Mouse (Mus musculus) embryo, embryonic 9.5 days (tissue): ENCODE measurements around the gene Proca1.
"Not testable (repeated sequence)": the region's sequence is repeated elsewhere in the genome, so short reads cannot be mapped to it uniquely, and the experiment has no call there.

ENCODE experiments used
- DNase-seq: peaks from one replicate; pipeline ENCODE4 v3.0.0-alpha.2; 2017; ENCODE audit errors: extremely low spot score

Gene Proca1

DNA sequence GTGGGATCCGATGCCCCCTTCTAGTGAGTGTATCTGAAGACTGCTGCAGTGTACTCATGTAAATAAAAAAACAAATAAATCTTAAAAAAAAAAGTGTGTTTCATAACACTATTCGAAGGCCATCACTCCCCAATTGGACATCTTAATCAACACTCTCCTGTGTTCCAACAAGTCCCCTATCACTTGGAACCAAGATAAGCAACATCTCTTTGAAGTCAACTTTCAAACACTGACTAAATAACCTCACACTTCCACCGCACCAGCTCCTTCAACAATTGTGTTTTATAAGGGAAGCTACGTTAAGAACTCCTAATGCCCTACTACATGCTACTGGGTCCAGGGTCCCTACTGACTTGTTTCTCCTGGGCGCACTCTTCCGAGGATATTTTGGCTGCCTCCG lies 10.7 kb upstream of the Proca1 start:
- DNase-seq: no peak

DNA sequence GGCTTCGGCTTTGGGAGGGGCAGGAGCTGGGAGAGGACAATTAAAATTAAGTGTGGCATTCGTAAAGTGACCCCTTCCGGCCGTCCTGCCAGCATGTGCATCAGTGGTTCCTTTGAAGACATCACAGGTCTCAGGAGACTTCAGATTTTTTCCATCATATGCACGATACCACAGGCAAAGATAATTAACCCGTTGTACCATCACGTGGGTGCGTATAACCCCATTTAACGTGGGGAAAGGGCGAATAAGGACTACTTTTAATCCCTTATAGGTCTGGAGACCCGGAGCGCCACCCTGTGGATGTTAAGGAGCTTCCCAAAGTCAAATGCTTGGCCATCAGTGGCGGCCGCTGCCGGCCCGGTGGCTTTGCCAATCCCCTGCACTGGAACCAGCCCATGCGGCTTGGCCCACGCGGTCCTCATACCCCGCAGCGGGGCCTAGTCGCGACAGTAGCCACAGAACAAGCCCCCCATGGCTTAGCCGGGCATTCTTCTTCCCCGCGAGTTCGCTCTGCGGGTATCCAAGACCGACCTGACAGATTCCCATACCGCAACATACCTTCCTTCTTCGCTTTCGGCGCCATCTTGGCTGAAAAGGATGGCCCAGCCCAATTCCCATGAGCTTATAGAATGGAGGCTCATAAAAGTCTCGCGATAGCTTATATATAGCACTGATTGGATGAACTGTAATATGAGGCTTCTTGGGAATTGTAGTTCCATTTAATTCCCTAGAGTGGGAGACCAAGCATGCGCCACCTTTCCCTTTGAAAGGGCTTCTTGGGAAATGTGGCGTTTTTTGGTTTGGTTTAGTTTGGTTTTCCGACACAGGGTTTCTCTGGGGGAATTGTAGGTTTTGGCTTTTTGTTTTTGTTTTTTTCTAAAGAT lies 10.0 kb upstream of the Proca1 start, which contains the start of gene Rpl23a:
Gene Rpl23a (minus strand): TSS at position 624 of the 884 bp plus-strand sequence.
- peak; percentile 91 for DNase-seq

DNA sequence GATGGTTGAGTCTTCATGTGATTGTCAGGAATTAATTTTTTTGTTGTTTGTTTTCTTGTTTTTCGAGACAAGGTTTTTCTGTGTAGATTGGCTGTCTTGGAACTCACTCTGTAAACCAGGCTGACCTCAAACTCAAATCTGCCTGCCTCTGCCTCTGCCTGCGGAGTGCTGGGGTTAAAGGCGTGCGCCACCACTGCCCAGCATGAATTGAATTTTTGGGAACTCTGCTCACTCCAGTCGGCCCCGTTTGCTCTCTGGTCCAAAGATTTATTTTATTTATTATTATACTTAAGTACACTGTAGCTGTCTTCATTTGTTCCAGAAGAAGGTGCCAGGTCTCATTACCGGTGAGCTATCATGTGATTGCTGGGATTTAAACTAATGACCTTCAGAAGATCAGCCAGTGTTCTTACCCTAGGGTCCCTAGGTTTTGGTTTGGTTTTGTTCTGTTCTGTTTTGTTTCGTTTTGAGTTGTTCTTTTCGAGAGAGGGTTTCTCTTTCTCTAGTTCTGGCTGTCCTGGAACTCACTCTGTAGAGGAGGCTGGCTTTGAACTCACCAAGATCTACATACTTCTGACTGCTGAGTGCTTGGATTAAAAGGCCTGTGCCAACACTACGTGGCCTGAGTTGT lies 9.2 kb upstream of the Proca1 start:
- no peak for DNase-seq

DNA sequence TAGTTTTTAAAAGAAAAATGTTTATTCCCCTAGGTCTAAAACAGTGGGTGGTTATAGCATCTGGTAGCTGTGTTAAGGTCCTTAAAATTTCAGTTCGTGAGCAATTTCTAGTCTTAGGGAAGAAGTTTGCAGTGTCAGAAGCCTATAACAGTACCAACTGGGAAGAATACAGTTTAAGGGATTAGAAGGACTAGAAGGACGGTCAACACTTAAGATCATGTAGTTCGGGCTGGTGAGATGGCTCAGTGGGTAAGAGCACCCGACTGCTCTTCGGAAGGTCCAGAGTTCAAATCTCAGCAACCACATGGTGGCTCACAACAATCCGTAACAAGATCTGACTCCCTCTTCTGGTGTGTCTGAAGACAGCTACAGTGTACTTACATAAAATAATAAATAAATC lies 8.5 kb upstream of the Proca1 start:
- not testable (repeated sequence) for DNase-seq

DNA sequence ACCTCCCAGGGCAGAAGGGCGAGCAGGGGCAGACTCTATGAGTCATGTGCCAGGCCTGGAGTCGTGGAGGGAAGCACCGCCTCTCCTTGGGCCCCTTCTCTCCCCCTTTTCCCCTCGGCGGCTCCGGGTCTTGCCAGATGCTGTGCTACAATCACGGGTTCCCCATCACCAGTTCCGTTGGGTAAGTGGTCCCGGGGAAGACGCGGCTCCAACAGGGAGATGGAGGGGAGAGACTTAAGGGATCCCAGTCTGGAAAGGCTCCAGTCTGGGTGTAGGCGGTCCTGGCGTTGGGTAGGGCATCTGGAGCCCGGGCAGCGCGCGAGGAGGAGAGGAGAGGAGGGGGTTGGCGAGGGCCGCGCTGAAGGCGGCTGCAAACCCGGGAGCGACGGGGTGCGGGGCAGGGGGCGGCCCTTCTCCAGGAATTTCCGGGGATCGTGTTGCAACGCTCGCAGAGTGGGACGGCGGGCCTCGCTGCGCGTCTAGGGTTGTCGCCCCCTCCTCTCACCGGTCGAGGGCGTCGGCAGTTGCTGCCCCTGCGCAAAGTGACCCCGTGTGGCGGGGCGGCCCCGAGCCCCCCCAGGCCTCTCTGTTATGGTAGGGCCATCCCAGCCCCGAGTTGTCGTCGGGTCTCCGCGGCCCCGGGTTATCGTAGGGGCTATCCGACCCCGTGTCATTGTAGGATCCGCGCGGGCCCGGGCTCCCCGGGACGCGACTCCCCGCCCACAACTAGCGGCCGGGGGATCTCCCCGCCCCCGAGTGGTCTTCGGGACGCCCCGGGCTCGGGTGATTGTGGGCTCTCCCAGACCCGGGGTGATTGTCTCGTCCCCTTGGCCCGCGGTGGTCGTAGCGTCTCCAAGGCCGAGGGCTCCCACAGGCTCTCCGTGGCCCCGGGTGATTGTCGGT lies 4.6 kb upstream of the Proca1 start, which contains the start of gene Rab34:
Gene Rab34 (plus strand): TSS at position 100 of the 903 bp plus-strand sequence.
- peak; percentile 92 for DNase-seq

DNA sequence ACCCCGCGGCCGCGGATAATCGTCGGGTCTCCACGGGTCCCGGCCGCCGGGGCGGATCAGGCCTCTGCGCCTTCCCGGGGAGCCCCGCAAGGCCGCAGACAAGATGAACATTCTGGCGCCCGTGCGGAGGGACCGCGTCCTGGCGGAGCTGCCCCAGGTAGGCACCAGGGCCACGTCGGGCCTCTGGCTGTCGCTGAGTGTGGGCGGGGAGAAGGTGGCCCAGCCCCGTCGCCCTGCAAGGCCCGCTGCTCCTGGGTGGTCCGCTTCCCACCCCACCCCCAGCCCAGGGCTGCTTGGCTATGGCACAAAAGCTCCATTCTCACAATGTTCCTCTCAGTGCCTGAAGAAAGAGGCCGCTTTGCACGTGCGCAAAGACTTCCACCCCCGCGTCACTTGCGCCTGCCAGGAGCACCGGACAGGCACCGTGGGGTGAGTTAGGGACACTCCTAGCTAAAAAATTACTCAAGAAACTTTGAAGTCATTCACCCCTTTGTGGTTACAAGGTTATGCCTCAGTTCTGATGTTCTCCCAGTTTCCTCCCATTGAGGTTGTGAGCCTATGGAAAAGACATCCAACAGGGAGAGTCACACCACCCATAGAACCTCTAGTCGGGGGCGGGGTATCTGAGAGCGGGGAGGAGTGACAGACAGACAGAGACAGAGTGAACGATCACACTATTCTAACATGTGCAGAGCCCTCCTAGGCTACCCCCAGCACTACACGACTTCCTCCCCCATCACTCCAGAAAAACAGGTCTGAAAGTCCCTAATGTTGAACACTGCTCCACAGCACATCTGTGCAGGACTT lies 3.8 kb upstream of the Proca1 start:
- peak; percentile 94 for DNase-seq

DNA sequence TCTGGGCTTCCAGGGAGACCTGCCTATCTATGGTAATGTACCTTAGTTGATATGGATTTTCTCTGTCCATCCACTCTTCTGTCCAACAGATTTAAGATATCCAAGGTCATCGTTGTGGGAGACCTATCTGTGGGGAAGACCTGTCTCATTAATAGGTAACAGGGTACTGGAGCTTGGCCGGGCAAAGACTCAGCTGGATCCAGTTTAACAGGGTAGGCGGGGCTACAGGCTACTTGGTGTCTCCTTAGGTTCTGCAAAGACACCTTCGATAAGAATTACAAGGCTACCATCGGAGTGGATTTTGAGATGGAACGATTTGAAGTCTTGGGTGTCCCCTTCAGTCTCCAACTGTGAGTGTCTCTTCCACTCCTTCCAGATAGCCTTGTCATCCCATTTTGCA lies 3.2 kb upstream of the Proca1 start:
- DNase-seq: no peak

DNA sequence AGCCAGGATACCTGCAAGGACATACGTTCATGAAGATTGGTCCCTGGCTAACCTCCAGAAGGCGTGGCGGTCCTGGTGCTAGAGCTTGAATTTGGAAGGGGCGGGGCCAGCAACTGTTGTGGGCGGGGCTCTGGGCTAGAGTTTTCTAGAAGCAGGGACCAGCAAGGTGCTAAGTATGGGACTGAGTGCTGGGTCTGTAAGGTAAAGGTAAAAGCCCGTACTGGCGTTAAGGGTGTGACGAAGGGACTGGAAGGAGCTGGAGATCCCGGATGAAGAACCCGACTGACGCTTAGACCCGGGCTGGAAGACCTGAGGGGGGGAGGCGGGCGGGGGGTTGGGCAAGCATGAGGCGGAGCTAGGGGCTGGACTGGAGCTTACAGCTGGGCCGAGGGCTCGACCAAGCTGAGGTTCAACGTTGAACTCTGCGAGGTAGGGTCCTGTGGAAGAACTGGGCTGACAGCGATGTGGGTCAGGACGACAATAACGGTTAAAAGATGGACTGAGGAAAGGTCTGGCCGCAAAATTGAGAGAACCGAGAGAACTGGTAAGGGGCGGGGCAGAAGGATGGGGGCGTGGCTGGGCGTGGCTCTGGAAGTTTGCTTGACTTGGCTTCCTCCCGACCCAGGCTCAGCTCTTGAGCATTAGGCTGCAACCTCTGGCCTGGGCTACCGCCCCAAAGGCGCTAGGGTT lies 1.4 kb downstream of the Proca1 start:
- DNase-seq: peak; percentile 85

DNA sequence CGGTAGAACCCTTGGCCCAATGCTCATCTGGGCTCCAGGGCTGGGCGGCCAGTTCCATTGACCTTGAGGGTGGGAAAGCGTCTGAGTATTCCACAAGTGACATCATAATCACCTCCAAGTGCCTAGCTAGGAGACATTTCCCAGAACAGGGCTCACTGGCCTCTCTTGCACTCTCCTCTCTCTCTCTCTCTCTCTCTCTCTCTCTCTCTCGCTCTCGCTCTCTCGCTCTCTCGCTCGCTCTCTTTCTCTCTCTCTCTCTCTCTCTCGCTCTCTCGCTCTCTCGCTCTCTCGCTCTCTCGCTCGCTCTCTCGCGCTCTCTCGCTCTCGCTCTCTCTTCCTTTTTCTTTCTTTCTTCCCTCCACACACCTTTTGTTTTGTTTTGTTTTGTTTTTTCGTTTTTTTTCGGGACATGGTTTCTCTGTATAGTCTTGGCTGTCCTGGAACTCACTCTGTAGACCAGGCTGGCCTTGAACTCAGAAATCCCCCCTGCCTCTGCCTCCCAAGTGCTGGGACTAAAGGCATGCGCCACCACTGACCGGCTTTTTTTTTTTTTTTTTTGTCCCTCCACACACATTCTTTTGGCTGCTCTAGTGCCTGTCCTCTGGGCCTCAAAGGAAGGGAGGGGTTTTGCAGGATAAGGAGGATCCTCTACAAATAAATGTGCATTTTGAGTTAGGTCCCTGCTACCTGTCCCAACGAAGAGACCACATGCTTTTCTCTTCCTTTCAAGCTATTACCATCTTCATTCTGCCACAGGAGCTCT lies 2.1 kb downstream of the Proca1 start:
- DNase-seq: no peak

DNA sequence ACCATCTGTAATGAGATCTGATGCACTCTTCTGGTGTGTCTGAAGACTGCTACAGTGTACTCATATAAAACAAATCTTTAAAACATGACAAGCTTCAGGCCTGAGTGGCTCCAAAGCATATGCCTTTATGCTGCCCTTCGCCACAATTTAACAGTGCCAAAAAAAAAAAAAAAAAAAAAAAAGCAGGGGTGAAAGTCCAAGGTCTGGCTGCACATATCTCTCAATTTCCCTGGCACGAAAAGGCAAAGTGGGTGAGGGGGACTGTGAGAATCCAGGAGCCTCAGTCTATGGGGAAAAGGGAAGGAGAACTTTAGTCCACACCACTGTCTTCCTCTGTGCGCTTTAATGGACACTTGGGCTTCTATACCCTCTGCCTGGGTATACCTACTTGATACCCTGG lies 9.2 kb downstream of the Proca1 start:
- DNase-seq: no peak

DNA sequence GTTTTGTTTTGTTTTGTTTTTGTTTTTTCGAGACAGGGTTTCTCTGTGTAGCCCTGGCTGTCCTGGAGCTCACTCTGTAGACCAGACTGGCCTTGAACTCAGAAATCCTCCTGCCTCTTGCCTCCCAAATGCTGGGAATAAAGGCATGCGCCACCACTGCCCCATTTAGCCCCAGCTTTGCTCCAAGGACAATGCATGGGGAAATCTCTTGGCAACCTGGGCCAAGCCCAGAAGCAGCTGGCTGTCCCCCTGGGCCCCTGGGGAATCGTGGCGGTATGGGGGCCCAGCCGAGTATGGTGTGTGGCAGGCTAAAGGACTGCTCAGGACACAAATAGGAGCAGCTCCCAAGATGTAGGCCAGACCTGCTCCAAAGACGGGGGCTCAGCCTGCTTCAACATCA lies 11.1 kb downstream of the Proca1 start:
- DNase-seq: no peak

DNA sequence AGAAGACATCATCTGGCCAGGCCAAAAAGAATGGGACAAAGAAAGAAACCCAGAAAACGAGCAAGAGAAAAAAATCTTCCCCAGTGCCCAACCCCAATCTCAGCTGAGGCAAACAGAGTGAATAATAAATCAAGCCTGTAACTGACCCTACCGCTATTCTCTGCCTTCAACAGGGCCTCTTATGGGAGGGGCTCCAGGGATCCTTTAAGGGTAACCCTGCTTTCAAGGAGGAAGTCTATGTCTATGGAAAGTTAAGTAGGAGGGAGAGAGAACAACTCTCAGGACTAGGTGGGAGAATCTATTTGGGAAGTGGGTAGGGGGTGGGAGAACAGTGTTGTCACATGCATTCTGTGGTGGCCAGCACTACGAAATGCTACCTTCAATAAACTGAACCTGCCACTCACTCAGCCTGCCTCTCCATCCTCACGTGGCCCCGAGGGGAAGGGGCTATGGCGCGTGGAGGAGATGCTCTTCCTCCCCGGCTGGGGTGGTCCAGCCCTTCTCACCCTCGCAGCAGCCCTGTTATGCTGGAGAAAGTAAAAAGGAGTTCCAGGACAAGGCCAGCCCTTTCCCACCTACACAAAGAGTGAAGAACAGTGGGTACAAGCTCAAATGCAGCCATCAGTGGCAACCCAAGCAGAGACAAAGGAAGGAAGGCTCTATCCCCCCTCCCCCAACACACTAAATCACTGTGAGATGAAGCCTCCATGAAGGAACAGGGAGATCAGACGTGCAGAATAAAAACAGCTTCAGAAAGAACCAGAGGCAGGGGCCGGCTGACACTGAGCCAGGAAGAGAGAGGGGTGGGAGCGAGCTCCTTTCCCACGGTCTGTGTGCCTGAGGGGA lies 12.4 kb downstream of the Proca1 start:
- peak; percentile 39 for DNase-seq

DNA sequence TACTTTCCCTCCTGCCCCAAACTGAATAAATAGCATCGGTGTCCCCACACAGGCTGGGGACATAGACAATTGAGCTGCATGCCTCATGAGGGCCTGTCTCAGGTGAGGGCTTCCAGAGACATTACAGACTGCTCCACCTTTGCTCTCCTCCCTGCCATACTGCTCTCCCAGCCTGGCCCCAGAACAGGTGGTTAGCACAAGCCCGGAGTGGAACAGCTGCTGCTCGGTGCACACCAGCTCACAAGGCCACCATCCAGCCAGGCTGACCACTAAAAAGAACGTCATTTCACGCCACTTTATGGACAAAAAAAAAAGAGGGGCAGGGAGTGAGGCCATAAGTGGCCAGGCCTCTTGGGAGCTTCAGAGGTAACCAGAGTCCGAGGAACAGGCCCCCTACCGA lies 14.0 kb downstream of the Proca1 start:
- DNase-seq: no peak

DNA sequence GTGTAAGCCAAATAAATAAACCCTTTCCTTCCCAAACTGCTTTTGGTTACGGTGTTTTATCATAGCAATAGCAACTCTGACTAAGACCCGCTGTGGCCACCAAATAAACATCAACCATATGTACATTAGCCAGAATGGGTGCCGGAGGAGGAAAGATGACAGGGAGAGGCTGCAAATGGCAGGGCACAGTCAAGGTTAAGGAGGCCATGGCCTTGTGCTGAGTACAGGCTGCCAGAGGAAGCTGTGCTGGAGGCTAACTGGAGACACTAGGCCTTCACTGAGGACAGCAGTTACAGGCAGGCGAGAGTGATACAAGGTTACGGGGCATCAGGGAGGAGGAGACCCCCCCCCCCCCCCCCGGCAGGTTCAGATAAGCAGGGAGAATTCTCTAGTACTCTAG lies 16.7 kb downstream of the Proca1 start:
- no peak for DNase-seq

DNA sequence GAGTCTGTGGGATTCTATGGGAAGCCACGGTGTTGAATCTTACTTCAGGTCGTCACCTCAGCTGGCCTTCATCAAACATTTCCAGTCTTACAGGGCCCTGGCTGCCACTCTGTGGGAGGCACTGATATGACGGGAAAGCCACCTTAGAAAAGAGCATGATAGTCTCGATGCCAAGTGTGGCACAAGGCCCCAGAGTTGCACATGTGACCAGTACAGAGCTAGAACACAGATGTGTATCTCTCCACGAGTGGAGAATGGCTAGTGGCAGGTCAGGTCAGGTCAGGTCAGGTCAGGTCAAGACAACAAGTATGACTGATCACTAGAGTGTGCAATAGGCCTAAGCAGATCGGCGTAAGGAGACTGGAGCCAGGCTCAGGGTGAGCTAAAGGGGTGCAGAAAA lies 17.4 kb downstream of the Proca1 start:
- no peak for DNase-seq

DNA sequence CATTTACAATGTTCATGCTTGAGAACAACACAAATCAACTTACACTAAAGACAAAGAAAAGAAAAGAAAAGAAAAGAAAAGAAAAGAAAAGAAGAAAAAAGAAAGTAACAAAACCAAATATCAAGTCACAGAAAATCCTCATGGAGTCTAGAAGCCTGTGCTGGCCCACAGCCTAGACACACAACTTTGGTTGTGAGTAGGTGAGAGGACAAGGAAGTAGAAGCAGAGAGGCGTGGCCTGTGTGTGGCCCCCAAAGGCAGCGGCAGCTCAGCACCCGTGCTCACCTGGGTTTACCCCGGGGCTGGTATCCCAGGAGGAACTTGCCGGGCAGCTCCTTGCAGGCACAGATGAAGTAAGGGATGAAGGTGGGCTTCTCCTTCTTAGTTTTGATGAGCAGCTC lies 18.3 kb downstream of the Proca1 start:
- no peak for DNase-seq

DNA sequence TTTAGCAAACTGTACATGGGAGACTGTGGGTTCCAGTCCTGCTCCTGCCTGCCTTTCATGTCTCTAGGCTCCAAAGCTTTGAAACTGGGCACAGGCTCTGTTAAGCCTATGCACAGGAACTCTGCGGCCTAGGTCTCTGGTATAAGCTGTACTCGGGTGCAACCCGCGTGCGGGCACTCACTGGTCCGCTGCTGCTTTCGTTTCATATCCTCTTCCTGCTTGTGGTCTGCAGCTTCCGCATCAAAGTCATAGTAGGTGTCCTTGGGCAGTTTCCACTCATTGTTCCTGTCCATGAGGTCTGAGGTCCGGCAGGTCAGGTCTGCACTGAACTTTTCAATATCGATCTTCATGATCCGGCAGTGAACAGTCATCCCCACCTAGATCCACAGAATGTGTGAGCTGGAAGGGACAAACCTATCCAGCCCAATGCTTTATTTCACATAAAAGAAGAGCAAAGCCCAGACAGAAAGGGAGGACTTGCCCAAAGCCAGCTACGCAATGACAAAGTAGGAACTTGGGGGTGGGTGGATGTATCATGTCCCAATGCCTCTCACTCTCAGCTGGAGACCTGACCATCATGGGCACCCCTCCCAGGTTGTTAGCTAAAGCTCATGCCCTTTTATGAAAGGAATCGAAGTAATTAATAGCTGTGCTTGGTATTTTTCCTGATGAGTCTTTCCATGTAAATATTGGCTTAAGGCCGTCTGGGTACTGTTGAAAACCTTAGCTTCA lies 20.1 kb downstream of the Proca1 start:
- no peak for DNase-seq

DNA sequence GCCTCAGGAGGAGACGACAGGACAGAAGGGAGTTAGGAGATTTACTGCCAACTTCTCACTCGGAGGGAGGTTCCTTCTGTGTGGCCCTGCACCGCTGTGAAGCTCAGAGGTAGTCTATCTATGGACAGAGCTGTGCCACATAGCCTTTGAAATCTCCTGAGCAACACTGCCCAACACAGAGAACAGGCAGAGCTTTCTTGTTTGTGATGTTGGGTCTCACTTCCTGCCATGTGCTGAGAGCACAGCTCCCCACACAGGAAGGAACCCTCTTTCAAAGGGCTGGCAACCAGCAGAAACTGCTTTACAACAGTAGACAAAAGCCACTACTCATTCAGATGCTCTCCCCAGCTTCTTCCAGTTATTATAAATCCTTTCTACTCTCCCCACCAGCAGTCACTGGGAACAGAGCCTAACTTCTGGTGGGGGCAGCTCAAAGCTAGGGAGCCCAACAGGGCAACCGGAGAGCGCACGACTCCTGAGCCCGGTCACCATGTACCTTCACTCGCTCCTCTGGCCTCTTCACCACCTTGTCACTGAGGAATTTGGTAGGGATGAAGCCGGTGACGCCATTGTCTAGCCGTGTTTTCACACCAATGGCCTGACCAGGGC lies 22.6 kb downstream of the Proca1 start:
- no peak for DNase-seq
